ENCODE assay signal across 17 mouse cellular contexts in the genomic region with DNA sequence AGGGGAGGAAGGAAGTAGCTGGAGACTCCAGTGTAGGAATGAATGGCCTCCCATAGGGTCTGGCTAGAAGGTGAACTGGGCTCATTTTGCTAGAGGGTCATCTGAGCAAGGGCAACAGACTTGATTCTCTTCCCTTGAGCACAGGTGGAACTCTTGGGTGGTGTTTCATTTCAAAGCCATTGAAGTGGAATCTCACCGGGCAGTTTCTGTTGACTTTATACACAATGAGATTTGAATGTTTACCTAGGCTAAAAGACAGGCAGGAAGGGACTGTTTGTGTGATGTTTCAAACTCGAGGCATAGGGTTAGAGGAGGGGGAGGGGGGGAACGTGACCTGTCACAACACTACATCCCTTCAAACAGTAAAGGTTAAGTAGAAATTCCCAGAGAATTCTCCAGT. TPM values are rescaled to one million over a fixed set of nuclear protein-coding genes. Genes with fewer than 3 reads are reported as not detected.
A peak's percentile ranks its signal among the peaks of the same experiment; 100 is the strongest.
DNase-seq lines count a peak whose midpoint lies in the region; ATAC-seq and TF ChIP-seq lines count a peak whose summit lies in the region.
"Had no signal": no experiment of that assay in that cellular context is flagged by ENCODE, and none has a peak within 500 bp of the region (broad histone marks: within the 10 kb centered on the region; RNA-seq: fewer than 3 reads in every experiment).

No protein-coding gene starts in this region.

- no peaks in the 10 kb centered on the region; the same call in 1 of the 2 replicates for H3K9me3 ChIP-seq in embryonic facial prominence, embryonic 11.5 days (replicated peaks; ENCODE audit: control insufficient read depth, low read length)
- H3K9me3 ChIP-seq in lung, embryonic 15.5 days, result 0 out of 2 replicates have a peak, but pooled peaks cover 3% of the 10 kb centered on the region
- H3K9me3 ChIP-seq in stomach, embryonic 14.5 days (ENCODE audit: control insufficient read depth, low read depth, low read length), result peaks cover 13% of the 10 kb centered on the region; the same call in 1 of the 2 replicates
- H3K9me3 ChIP-seq: heart, embryonic 12.5 days; hindbrain, embryonic 15.5 days; midbrain, embryonic 12.5 days had no signal

- WGBS in embryonic facial prominence, embryonic 11.5 days, result 14% methylated on average over 3 of the region's 3 CpGs
- WGBS in liver, adult 2 months, result 15% methylated on average over 3 of the region's 3 CpGs
- 6% methylated on average over 3 of the region's 3 CpGs for WGBS in lung, embryonic 15.5 days
- WGBS in stomach, embryonic 14.5 days, result 4% methylated on average over 3 of the region's 3 CpGs

- no peak for TF ChIP-seq CTCF in liver, adult 2 months (IDR thresholded peaks at IDR 0.05; ENCODE audit: low read depth, low read length)

- H3K27me3 ChIP-seq in embryonic facial prominence, embryonic 11.5 days (ENCODE audit: control insufficient read depth, insufficient read depth, low read length), result no peaks in the 10 kb centered on the region
- no peaks in the 10 kb centered on the region for H3K27me3 ChIP-seq in liver, adult 2 months (ENCODE audit: control insufficient read depth, insufficient read depth, low read length)
- H3K27me3 ChIP-seq in lung, embryonic 15.5 days, result no peaks in the 10 kb centered on the region
- no peaks in the 10 kb centered on the region for H3K27me3 ChIP-seq in stomach, embryonic 14.5 days (ENCODE audit: control insufficient read depth, insufficient read depth, low read length)

- H3K4me1 ChIP-seq in embryonic facial prominence, embryonic 11.5 days (ENCODE audit: control insufficient read depth, insufficient read depth, low read length), result peaks cover 2% of the 10 kb centered on the region
- H3K4me1 ChIP-seq in liver, adult 2 months (ENCODE audit: control insufficient read depth, insufficient read depth, low read length), result peaks cover 13% of the 10 kb centered on the region
- peaks cover 40% of the 10 kb centered on the region for H3K4me1 ChIP-seq in lung, embryonic 15.5 days
- peaks cover 9% of the 10 kb centered on the region for H3K4me1 ChIP-seq in stomach, embryonic 14.5 days (ENCODE audit: control insufficient read depth, insufficient read depth, low read length)
- H3K4me1 ChIP-seq: hindbrain, embryonic 15.5 days; midbrain, embryonic 12.5 days had no signal

- no peak for TF ChIP-seq POLR2A in liver, adult 2 months (IDR thresholded peaks at IDR 0.05; ENCODE audit: extremely low read depth, insufficient read depth, low read length)

- ATAC-seq in embryonic facial prominence, embryonic 11.5 days (replicated peaks; ENCODE audit: insufficient number of reproducible peaks, low FRiP score, low TSS enrichment, low read depth), result no peak
- peak; percentile 21; the same call in 1 of the 2 replicates for ATAC-seq in lung, embryonic 15.5 days (ENCODE audit: borderline replicate concordance, extremely low read depth, low FRiP score, low TSS enrichment)
- peak; percentile 68 for ATAC-seq in stomach, embryonic 14.5 days (ENCODE audit: insufficient number of reproducible peaks, insufficient read depth, low FRiP score, low read depth)

- H3K79me2 ChIP-seq in liver, adult 2 months (ENCODE audit: control insufficient read depth, insufficient read depth, low read length), result no peaks in the 10 kb centered on the region

- H3K9ac ChIP-seq in embryonic facial prominence, embryonic 11.5 days (replicated peaks; ENCODE audit: low read length), result no peak overlapping the region
- H3K9ac ChIP-seq in liver, adult 2 months (ENCODE audit: low read depth, low read length), result no peak overlapping the region
- no peak overlapping the region for H3K9ac ChIP-seq in lung, embryonic 15.5 days
- no peak overlapping the region for H3K9ac ChIP-seq in stomach, embryonic 14.5 days (replicated peaks; ENCODE audit: low read depth, low read length)
- H3K9ac ChIP-seq: heart, embryonic 12.5 days; hindbrain, embryonic 15.5 days; midbrain, embryonic 12.5 days had no signal

- no peaks in the 10 kb centered on the region for H3K36me3 ChIP-seq in embryonic facial prominence, embryonic 11.5 days (replicated peaks; ENCODE audit: control insufficient read depth, insufficient read depth, low read depth, low read length)
- no peaks in the 10 kb centered on the region for H3K36me3 ChIP-seq in liver, adult 2 months (ENCODE audit: control insufficient read depth, insufficient read depth, low read length)
- H3K36me3 ChIP-seq in lung, embryonic 15.5 days, result no peaks in the 10 kb centered on the region
- H3K36me3 ChIP-seq in stomach, embryonic 14.5 days (ENCODE audit: control insufficient read depth, insufficient read depth, low read length), result no peaks in the 10 kb centered on the region
- H3K36me3 ChIP-seq: heart, embryonic 12.5 days; hindbrain, embryonic 15.5 days; midbrain, embryonic 12.5 days had no signal

- DNase-seq in embryonic facial prominence, embryonic 11.5 days (ENCODE audit: low spot score), result peak; percentile 25
- peak; percentile 77 for DNase-seq in liver, adult 2 months (ENCODE audit: extremely low read depth, low read depth, low spot score)
- no peak for DNase-seq in neural tube, embryonic 10.5 days (ENCODE audit: extremely low spot score, low spot score)
- no peak for DNase-seq in embryo, embryonic 10 days (ENCODE audit: low spot score)
- DNase-seq in right cerebral cortex, postnatal 14 days, result no peak
- DNase-seq: cerebellum, adult 8-10 months; gastrocnemius, postnatal 10 days; heart, postnatal 36 days; kidney, adult 9 months; left cerebral cortex, postnatal 4 days had no signal

- no peak overlapping the region for H3K4me2 ChIP-seq in embryonic facial prominence, embryonic 11.5 days (ENCODE audit: low read depth, low read length)
- H3K4me2 ChIP-seq in lung, embryonic 15.5 days, result peak overlapping the region; percentile 13; the same call in 1 of the 2 replicates
- H3K4me2 ChIP-seq in stomach, embryonic 14.5 days (replicated peaks; ENCODE audit: low read depth, low read length), result no peak overlapping the region
- H3K4me2 ChIP-seq: heart, embryonic 12.5 days; hindbrain, embryonic 15.5 days; midbrain, embryonic 12.5 days had no signal

- no peak overlapping the region for H3K27ac ChIP-seq in embryonic facial prominence, embryonic 11.5 days (replicated peaks; ENCODE audit: low read depth, low read length)
- H3K27ac ChIP-seq in liver, adult 2 months (replicated peaks; ENCODE audit: insufficient read depth, low read depth, low read length), result no peak overlapping the region
- H3K27ac ChIP-seq in lung, embryonic 15.5 days, result peak overlapping the region; percentile 87
- H3K27ac ChIP-seq in stomach, embryonic 14.5 days (ENCODE audit: low read length), result peak overlapping the region; percentile 87
- H3K27ac ChIP-seq: hindbrain, embryonic 15.5 days; macrophage; midbrain, embryonic 12.5 days had no signal

- H3K4me3 ChIP-seq in embryonic facial prominence, embryonic 11.5 days (ENCODE audit: low read depth, low read length), result no peak overlapping the region
- H3K4me3 ChIP-seq in liver, adult 2 months (ENCODE audit: insufficient read depth, low read depth, low read length), result no peak overlapping the region
- H3K4me3 ChIP-seq in lung, embryonic 15.5 days, result no peak overlapping the region
- no peak overlapping the region for H3K4me3 ChIP-seq in stomach, embryonic 14.5 days (ENCODE audit: low read depth, low read length)
- H3K4me3 ChIP-seq: heart, embryonic 12.5 days; hindbrain, embryonic 15.5 days; midbrain, embryonic 12.5 days; myocyte had no signal

RNA-seq across cellular contexts. Expression of a gene that starts 49.0 kb away (rescaled TPM):
- 65.0 and 68.1 TPM in 2 replicates for polyA plus RNA-seq in embryonic facial prominence, embryonic 11.5 days (2014; fragmentation: Nextera tagmentation; extraction: Ambion mirVana)
- total RNA-seq in liver, adult 2 months (2014; rRNA removed), result 2.8 and 5.8 TPM in 2 replicates
- polyA plus RNA-seq in liver, adult 2 months (2012; rRNA removed), result 26.9 and 28.5 TPM in 2 replicates
- polyA plus RNA-seq in lung, embryonic 15.5 days (2015; fragmentation: Nextera tagmentation; extraction: Ambion mirVana), result 47.1 and 49.2 TPM in 2 replicates
- 74.1 and 75.8 TPM in 2 replicates for polyA plus RNA-seq in stomach, embryonic 14.5 days (2014; fragmentation: Nextera tagmentation; extraction: Ambion mirVana)
- polyA plus RNA-seq: macrophage had no signal

Comparison
In these comparisons a context has a peak if more than half of its experiments do, and no peak if none do; other contexts are left out.
1. DNase-seq: peak in embryonic facial prominence, embryonic 11.5 days (single experiment) and liver, adult 2 months (single experiment); none in neural tube, embryonic 10.5 days (single experiment), embryo, embryonic 10 days (single experiment) and right cerebral cortex, postnatal 14 days (single experiment).
2. H3K27ac ChIP-seq: peak in lung, embryonic 15.5 days (single experiment) and stomach, embryonic 14.5 days (single experiment); none in embryonic facial prominence, embryonic 11.5 days (single experiment) and liver, adult 2 months (single experiment).